Mouse (Mus musculus) cerebellum, adult 2 months (tissue): ENCODE measurements at regions not wholly inside any gene's neighbourhood (a gene's known extent, or its start where the extent isn't known, plus 50 kb on each side); places are given as distances from the start of the nearest gene placed in this dataset.

Source experiments
- DNase-seq, 2 experiments: peaks; one replicate each; pipeline ENCODE4 v3.0.0; 2021
- H3K27ac ChIP-seq: fragments of 200-500 bp; 2 replicates; pipeline ENCODE4 v1.5.1; 2012; ENCODE audit warnings: low read length, control low read depth, inconsistent platforms; ENCODE audit not compliant: insufficient read depth
- H3K27me3 ChIP-seq: fragments of 200-500 bp; 2 replicates; pipeline ENCODE4 v1.6.1; 2012; ENCODE audit warnings: inconsistent platforms, mild to moderate bottlenecking, low read length, moderate library complexity; ENCODE audit not compliant: control insufficient read depth, insufficient read depth
- H3K4me1 ChIP-seq: fragments of 200-500 bp; 2 replicates; pipeline ENCODE4 v1.6.1; 2011; ENCODE audit warnings: low read length; ENCODE audit not compliant: control insufficient read depth, insufficient read depth
- H3K4me3 ChIP-seq: fragments of 200-500 bp; replicated peaks from 2 replicates; pipeline ENCODE3; 2011; ENCODE audit warnings: mild to moderate bottlenecking, low read depth, low read length, control low read depth; ENCODE audit not compliant: insufficient read depth
- CTCF ChIP-seq: fragments of 200-500 bp; IDR thresholded peaks from 2 replicates; pipeline ENCODE4 v1.5.1; 2011; ENCODE audit warnings: low read depth, mild to moderate bottlenecking, control low read depth, low read length, moderate library complexity, borderline replicate concordance; ENCODE audit not compliant: insufficient read depth
- POLR2A ChIP-seq: fragments of 200-500 bp; IDR thresholded peaks from 2 replicates; pipeline ENCODE4 v1.6.1; 2011; ENCODE audit warnings: low read length, control low read depth, borderline replicate concordance; ENCODE audit not compliant: insufficient read depth
- WGBS: fragments of 180-500 bp; shearing (Covaris S2); methylation state at CpG from one replicate; pipeline ENCODE4 v1.1.7; 2018; 5-methylcytosine and 5-hydroxymethylcytosine counted together

GRCm38 (mm10) chr13:42617844-42618243 is 62.6 kb upstream of the Phactr1 start:
- DNase-seq = no peak
- Histone ChIP-seq H3K4me1 (no peaks in the 10 kb centered on the region), H3K27ac (no peak overlapping the region), H3K27me3 (no peaks in the 10 kb centered on the region), H3K4me3 (no peak overlapping the region)
- WGBS = 47% methylated on average over 4 of the region's 4 CpGs
- TF ChIP-seq POLR2A (no peak), CTCF (no peak)

- 96% methylated on average over 6 of the region's 6 CpGs for WGBS
- no peak for DNase-seq
- no peak overlapping the region for H3K27ac ChIP-seq
- H3K4me1 ChIP-seq = no peaks in the 10 kb centered on the region
- no peak for TF ChIP-seq POLR2A
- no peak for TF ChIP-seq CTCF
- H3K27me3 ChIP-seq = no peaks in the 10 kb centered on the region
- H3K4me3 ChIP-seq = no peak overlapping the region
Observed at GRCm38 (mm10) chr13:42619555-42620280, 60.7 kb upstream of the Phactr1 start.

- Histone ChIP-seq H3K4me3 (no peak overlapping the region), H3K4me1 (no peaks in the 10 kb centered on the region), H3K27me3 (no peaks in the 10 kb centered on the region), H3K27ac (no peak overlapping the region)
- peak; percentile 15 to 45 for DNase-seq
- 53% methylated on average over 5 of the region's 5 CpGs for WGBS
- TF ChIP-seq CTCF (peak; percentile 48), POLR2A (no peak)
Observed at GRCm38 (mm10) chr13:42623491-42623890, 56.9 kb upstream of the Phactr1 start.
